Mouse (Mus musculus) intestine, embryonic 14.5 days (tissue): Measurements from ENCODE around the gene Cntn1. TPM values are rescaled to one million over a fixed set of nuclear protein-coding genes. Genes with fewer than 3 reads are reported as not detected.

Experiments used
- ATAC-seq: fragments of 200-750 bp; cut with Nextera tagmentation; replicated peaks from 2 replicates; pipeline ENCODE4 v1.8.0; 2017; ENCODE audit warnings: low read depth, moderate number of reproducible peaks, moderate TSS enrichment, moderate library complexity; ENCODE audit not compliant: low FRiP score, low TSS enrichment
- DNase-seq: peaks from one replicate; pipeline ENCODE4 v3.0.0-alpha.2; 2018; ENCODE audit warnings: low spot score
- H3K27ac ChIP-seq: fragments of 300-500 bp; sonication (generic); 2 replicates; pipeline ENCODE4 v1.5.1; 2014; ENCODE audit warnings: low read depth, mild to moderate bottlenecking, control low read depth
- H3K27me3 ChIP-seq: fragments of 300-500 bp; sonication (generic); replicated peaks from 2 replicates; pipeline ENCODE4 v1.6.1; 2014; ENCODE audit warnings: low read length, control low read depth; ENCODE audit not compliant: control insufficient read depth, insufficient read depth
- H3K36me3 ChIP-seq: fragments of 300-500 bp; sonication (generic); 2 replicates; pipeline ENCODE4 v1.6.1; 2014; ENCODE audit warnings: low read length, control low read depth; ENCODE audit not compliant: control insufficient read depth, insufficient read depth
- H3K4me1 ChIP-seq: fragments of 300-500 bp; sonication (generic); replicated peaks from 2 replicates; pipeline ENCODE4 v1.6.1; 2014; ENCODE audit warnings: low read length, control low read depth, mixed read lengths; ENCODE audit not compliant: control insufficient read depth, insufficient read depth
- H3K4me2 ChIP-seq: fragments of 300-500 bp; sonication (generic); 2 replicates; pipeline ENCODE4 v1.6.1; 2014; ENCODE audit warnings: low read length
- H3K4me3 ChIP-seq: fragments of 300-500 bp; sonication (generic); 2 replicates; pipeline ENCODE4 v1.5.1; 2014; ENCODE audit warnings: low read depth, low read length, control low read depth, mixed read lengths
- H3K9ac ChIP-seq: fragments of 300-500 bp; sonication (generic); 2 replicates; pipeline ENCODE4 v1.6.1; 2014; ENCODE audit warnings: mild to moderate bottlenecking, low read length
- H3K9me3 ChIP-seq: fragments of 300-500 bp; sonication (generic); 2 replicates; pipeline ENCODE4 v1.6.1; 2016; ENCODE audit warnings: low read length, control low read depth; ENCODE audit not compliant: control insufficient read depth
- WGBS: fragments of 180-500 bp; shearing (Covaris S2); extraction: QIAGEN DNeasy Blood & Tissue Kit; methylation state at CpG from one replicate; pipeline ENCODE4 v1.1.7; 2014; 5-methylcytosine and 5-hydroxymethylcytosine counted together
- polyA plus RNA-seq: library from polyadenylated mRNA; unstranded; fragments of >200 nt; fragmentation: Nextera tagmentation; extraction: Ambion mirVana; gene quantifications from 2 replicates; pipeline ENCODE4 v1.2.1, GENCODE M21; 2014

The Cntn1 gene
- polyA plus RNA-seq, 1 experiment from 2014 or later = 2.4 TPM

- Histone ChIP-seq H3K27ac (no peak overlapping the region), H3K4me3 (no peak overlapping the region), H3K27me3 (no peaks in the 10 kb centered on the region), H3K36me3 (no peaks in the 10 kb centered on the region), H3K9ac (no peak overlapping the region), H3K4me2 (no peak overlapping the region), H3K9me3 (no peaks in the 10 kb centered on the region), H3K4me1 (no peaks in the 10 kb centered on the region)
- DNase-seq (no peak), ATAC-seq (no peak)
- 61% methylated on average over 5 of the region's 5 CpGs for WGBS
Observed at GRCm38 (mm10) chr15:92099410-92100174, 48.6 kb downstream of the Cntn1 start.

GRCm38 (mm10) chr15:92101956-92102355 is 51.0 kb downstream of the Cntn1 start:
- WGBS = 54% methylated on average over 9 of the region's 9 CpGs

DNA sequence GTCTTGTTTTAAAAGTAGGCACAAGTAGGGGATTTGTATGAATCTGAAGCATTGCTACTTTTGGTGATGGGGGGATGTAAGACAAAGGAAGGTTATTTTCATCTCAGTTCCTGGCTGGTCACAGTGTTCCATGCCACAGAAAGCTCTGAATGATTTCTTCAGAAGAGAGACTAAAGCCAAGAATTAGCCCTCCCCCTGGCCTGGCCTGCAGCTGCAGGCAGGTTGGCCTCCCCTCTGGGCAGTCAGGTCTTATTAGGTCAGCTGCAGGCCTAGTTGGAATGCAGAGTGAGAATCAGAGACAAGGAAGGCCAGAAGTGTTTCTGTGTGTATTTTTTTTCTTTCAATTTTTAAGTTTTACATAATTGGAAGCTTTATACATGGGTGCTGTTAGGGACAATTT is 61.5 kb downstream of the Cntn1 start:
- Histone ChIP-seq H3K36me3 (no peaks in the 10 kb centered on the region), H3K4me2 (no peak overlapping the region), H3K9me3 (no peaks in the 10 kb centered on the region), H3K9ac (no peak overlapping the region), H3K27me3 (no peaks in the 10 kb centered on the region), H3K4me1 (no peaks in the 10 kb centered on the region), H3K4me3 (no peak overlapping the region), H3K27ac (no peak overlapping the region)
- DNase-seq (no peak), ATAC-seq (no peak)

More at GRCm38 (mm10) chr15:92101956-92102355, 51.0 kb downstream of the Cntn1 start:
- Histone ChIP-seq H3K27me3 (no peaks in the 10 kb centered on the region), H3K27ac (no peak overlapping the region), H3K36me3 (no peaks in the 10 kb centered on the region), H3K4me2 (no peak overlapping the region), H3K9me3 (no peaks in the 10 kb centered on the region), H3K9ac (no peak overlapping the region), H3K4me1 (no peaks in the 10 kb centered on the region), H3K4me3 (no peak overlapping the region)
- DNase-seq = no peak
- no peak for ATAC-seq

GRCm38 (mm10) chr15:92132936-92133335 is 82.0 kb downstream of the Cntn1 start:
- Histone ChIP-seq H3K9ac (no peak overlapping the region), H3K9me3 (no peaks in the 10 kb centered on the region), H3K27me3 (no peaks in the 10 kb centered on the region), H3K4me3 (no peak overlapping the region), H3K4me2 (no peak overlapping the region), H3K36me3 (no peaks in the 10 kb centered on the region), H3K4me1 (no peaks in the 10 kb centered on the region), H3K27ac (no peak overlapping the region)
- DNase-seq (no peak), ATAC-seq (no peak)
- 86% methylated on average over 3 of the region's 3 CpGs for WGBS

DNA sequence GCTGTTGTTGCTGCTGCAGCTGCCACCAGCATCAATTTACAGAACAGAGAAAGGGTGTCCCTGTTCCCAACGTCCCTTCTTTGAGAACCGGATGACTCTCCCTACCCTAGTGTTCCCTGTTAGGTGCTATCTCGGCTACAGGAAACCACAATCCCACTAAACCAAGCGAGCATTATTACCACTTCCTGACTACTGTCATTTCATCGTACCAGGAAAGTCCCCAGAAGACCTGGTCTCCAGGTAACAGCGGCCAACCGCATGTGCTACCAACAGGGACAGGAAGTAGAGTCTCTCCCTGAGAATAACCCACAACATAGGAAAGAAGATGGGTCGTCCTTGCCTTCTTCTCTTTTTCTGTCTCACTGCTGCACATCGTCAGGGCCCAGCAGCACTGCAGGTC is 83.3 kb downstream of the Cntn1 start:
- DNase-seq = no peak
- no peak overlapping the region for H3K27ac ChIP-seq
- no peak overlapping the region for H3K4me2 ChIP-seq
- H3K36me3 ChIP-seq = no peaks in the 10 kb centered on the region
- no peaks in the 10 kb centered on the region for H3K4me1 ChIP-seq
- no peaks in the 10 kb centered on the region for H3K9me3 ChIP-seq
- WGBS = 79% methylated on average over 9 of the region's 9 CpGs
- no peak overlapping the region for H3K4me3 ChIP-seq
- H3K9ac ChIP-seq = no peak overlapping the region
- no peaks in the 10 kb centered on the region for H3K27me3 ChIP-seq
- no peak for ATAC-seq

DNA sequence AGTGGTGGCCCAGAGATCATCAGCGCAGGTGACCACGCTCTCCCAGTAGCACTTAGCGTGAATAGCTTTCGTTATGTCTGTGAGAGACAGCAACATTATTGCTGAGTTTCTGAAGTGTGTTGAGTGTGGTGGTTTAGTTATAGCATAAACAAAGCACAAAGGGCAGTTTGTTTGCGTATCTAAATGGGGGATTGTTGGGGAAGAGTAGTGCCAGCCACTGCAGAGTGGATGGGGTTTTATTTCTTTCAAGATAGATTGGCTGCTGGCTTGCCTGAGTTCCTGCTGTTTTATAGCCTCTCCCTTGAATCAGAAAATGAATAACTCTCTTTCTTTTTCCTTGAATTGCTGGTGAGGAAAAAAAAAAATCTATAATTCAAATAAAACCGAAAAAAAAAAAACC is 86.1 kb downstream of the Cntn1 start:
- no peak overlapping the region for H3K27ac ChIP-seq
- WGBS = 67% methylated on average over 6 of the region's 6 CpGs
- ATAC-seq = no peak
- no peak overlapping the region for H3K4me3 ChIP-seq
- no peaks in the 10 kb centered on the region for H3K4me1 ChIP-seq
- H3K9ac ChIP-seq = no peak overlapping the region
- H3K4me2 ChIP-seq = no peak overlapping the region
- no peaks in the 10 kb centered on the region for H3K9me3 ChIP-seq
- no peaks in the 10 kb centered on the region for H3K36me3 ChIP-seq
- no peak for DNase-seq
- H3K27me3 ChIP-seq = no peaks in the 10 kb centered on the region

DNA sequence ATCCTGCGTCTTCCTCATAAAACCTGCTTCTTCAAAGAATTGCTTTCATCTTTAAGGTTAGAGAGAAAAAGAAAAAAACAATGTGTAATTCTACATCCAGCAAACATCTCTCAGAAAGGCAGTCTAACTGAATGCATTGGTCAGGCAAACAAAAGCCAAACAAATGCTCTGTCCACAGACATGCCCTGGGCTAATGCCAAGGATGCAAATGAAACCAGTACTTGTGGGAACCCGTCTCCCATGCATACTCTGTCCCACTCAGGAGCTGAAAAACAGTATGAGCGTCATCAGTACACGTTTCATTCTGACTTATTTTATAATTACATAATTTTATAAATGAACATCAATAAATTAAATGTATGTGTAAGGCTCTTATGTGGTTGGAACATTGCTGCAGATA is 91.0 kb downstream of the Cntn1 start:
- no peak overlapping the region for H3K4me3 ChIP-seq
- no peak for ATAC-seq
- WGBS = 77% methylated on average over 4 of the region's 4 CpGs
- no peaks in the 10 kb centered on the region for H3K36me3 ChIP-seq
- no peak overlapping the region for H3K27ac ChIP-seq
- DNase-seq = no peak
- no peaks in the 10 kb centered on the region for H3K4me1 ChIP-seq
- no peaks in the 10 kb centered on the region for H3K27me3 ChIP-seq
- no peak overlapping the region for H3K4me2 ChIP-seq
- H3K9ac ChIP-seq = no peak overlapping the region
- no peaks in the 10 kb centered on the region for H3K9me3 ChIP-seq

DNA sequence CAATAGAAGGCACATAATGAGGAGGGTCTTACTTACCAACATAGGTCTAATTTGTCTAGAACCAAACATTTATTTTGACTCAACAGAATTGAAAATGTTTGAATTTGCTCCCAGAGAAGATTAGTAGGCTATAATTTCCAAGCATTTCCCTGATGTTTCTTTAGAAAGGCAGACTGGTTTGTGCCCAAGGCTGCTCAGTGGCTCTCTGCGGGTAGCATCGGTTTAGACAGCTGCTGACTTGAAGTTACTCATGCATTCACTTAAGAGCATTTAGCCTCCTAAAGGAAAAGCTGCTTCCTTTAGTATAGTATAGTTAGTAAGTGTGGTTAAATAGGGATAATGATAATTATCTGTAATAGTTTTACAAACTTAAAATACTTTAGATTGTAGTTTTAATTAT is 104.0 kb downstream of the Cntn1 start:
- no peaks in the 10 kb centered on the region for H3K36me3 ChIP-seq
- H3K27me3 ChIP-seq = no peaks in the 10 kb centered on the region
- H3K4me1 ChIP-seq = no peaks in the 10 kb centered on the region
- no peaks in the 10 kb centered on the region for H3K9me3 ChIP-seq
- DNase-seq (no peak), ATAC-seq (no peak)
- H3K27ac ChIP-seq = no peak overlapping the region
- H3K9ac ChIP-seq = no peak overlapping the region
- H3K4me2 ChIP-seq = no peak overlapping the region
- 83% methylated on average over 2 of the region's 2 CpGs for WGBS
- no peak overlapping the region for H3K4me3 ChIP-seq

DNA sequence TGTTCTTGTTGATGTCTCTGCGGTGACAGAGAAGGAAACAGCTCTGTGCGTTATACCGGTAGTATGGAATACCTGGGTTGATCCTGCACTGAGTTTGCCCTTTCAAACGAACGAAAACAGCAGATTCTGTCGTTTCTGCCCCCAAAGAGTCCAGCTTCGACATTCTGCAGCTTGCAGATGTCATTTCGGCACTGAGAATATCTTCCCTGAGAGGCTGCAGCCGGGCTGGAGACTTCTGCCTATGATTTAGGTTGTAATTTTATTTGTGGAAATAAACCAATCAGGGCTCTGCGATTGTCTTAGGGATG is 109.8 kb downstream of the Cntn1 start:
- H3K9me3 ChIP-seq = no peaks in the 10 kb centered on the region
- no peak overlapping the region for H3K4me3 ChIP-seq
- ATAC-seq = no peak
- H3K27ac ChIP-seq = no peak overlapping the region
- H3K27me3 ChIP-seq = no peaks in the 10 kb centered on the region
- H3K36me3 ChIP-seq = no peaks in the 10 kb centered on the region
- no peak for DNase-seq
- H3K4me2 ChIP-seq = no peak overlapping the region
- no peak overlapping the region for H3K9ac ChIP-seq
- H3K4me1 ChIP-seq = no peaks in the 10 kb centered on the region
- WGBS = 61% methylated on average over 10 of the region's 10 CpGs
